Mouse (Mus musculus) monocyte, adult 5-6 weeks (primary cell): ENCODE measurements around the gene Zfp706. TPM values are rescaled to one million over a fixed set of nuclear protein-coding genes. Genes with fewer than 3 reads are reported as not detected.
A peak's percentile ranks its signal among the peaks of the same experiment; 100 is the strongest.

Experiments used
- ATAC-seq: fragments of 153-309, 156-312 bp; replicated peaks from 2 replicates; pipeline ENCODE4 v1.8.0; 2017; ENCODE audit warnings: mild to moderate bottlenecking; ENCODE audit not compliant: low TSS enrichment, insufficient number of reproducible peaks, severe bottlenecking, poor library complexity, low FRiP score
- total RNA-seq: library from RNA; stranded (forward); fragments of 200-1000, 200-491, 200-594 nt; gene quantifications from 3 replicates; pipeline ENCODE4 v1.2.3, GENCODE M21; 2017

The Zfp706 gene
- total RNA-seq, 1 experiment from 2014 or later, result 90.5 TPM

GRCm38 (mm10) chr15:36962931-36963330 lies 44.6 kb downstream of the Zfp706 start:
- no peak for ATAC-seq

GRCm38 (mm10) chr15:36960876-36961237 lies 46.7 kb downstream of the Zfp706 start:
- ATAC-seq, result no peak

- peak; percentile 77 for ATAC-seq
These were observed 47.3 kb downstream of the Zfp706 start for GRCm38 (mm10) chr15:36960010-36960875.

- no peak for ATAC-seq
These were observed 51.4 kb downstream of the Zfp706 start for GRCm38 (mm10) chr15:36956221-36956620.

- no peak for ATAC-seq
These were observed 57.3 kb downstream of the Zfp706 start for GRCm38 (mm10) chr15:36950258-36950657.

- no peak for ATAC-seq
These were observed 58.6 kb downstream of the Zfp706 start for GRCm38 (mm10) chr15:36948866-36949546.
